Mouse (Mus musculus) v-Abl transformed pro-B cells (cell line): Measurements from ENCODE around the gene Ranbp17.

Source experiments
- in situ Hi-C, 2 experiments: fragments of 400-800 bp; cut with MboI; formaldehyde crosslinking; loops; one replicate each; pipeline ENCODE4 v1.15.1; 2025; ENCODE audit not compliant: unreplicated experiment in 2 of 2

The Ranbp17 gene

DNA sequence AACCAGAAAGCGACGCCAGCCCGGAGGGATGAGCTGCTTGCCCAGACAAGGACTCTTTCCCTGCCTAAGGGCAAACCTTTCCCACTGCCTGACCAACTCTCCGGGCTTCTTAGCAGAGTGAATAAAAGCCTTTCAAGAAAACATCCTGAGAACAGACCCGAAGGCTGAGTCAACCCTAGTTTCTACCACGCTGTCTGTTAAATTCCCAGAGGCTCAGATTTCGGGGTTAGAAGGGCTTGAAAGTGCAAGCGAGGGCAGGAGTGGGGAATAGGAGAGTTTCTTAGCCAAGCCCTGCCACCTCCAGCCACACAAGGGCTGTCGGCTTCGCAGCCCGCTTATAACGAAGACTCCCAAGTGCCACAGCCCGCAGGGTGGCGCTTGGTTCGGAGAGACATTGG is 314.4 kb downstream of the Ranbp17 start:
- in situ Hi-C loops: loop anchor here in 1 of 2 experiments (25.0 kb wide), 1 partner anchor 513 kb away; no protein-coding TSS in a partner anchor

GRCm38 (mm10) chr11:33198351-33199116 is 315.0 kb downstream of the Ranbp17 start:
- in situ Hi-C loops: loop anchor here in 1 of 2 experiments (25.0 kb wide), 1 partner anchor 514 kb away; no protein-coding TSS in a partner anchor

DNA sequence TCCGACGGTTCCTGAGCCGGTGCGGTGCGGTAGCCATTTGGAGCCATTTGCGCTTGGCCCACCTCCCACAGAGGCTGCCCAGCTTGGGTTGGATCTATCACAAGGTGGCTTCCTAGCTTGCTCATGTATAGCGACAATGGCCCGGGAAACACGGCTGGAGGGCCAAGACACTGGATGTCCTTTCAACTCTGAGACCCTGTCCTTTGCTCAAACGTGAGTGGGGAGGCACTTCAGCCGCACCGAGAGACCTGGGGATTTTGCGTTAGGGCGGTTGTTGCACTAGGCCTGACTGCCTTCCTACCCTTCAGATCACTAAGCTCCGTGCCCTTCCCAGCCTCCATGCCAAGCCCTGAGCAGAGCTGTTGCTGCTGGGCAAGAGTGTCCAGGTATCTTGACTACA is 315.9 kb downstream of the Ranbp17 start:
- in situ Hi-C loops: loop anchor here in 1 of 2 experiments (25.0 kb wide), 1 partner anchor 515 kb away; no protein-coding TSS in a partner anchor

DNA sequence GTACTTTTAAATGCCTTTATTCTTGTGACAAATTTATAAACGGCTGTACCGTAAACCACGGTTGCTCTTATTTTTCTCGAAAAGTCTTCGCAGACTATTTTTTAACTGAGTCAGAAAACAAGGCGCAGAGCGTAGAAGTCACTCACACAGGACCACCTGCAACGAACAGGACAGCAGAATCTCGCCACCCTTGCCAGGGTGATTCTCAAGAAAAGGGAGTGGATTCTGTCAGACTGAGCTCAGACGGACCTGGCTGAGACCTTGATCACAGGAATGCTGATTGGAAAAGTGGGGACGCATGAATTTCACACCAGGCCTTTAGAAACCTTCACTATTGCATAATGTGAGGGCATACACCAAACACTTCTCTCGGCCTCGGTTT is 316.4 kb downstream of the Ranbp17 start:
- in situ Hi-C loops: loop anchor here in 1 of 2 experiments (25.0 kb wide), 1 partner anchor 515 kb away; no protein-coding TSS in a partner anchor

GRCm38 (mm10) chr11:33196447-33197132 is 317.0 kb downstream of the Ranbp17 start:
- in situ Hi-C loops: loop anchor here in 1 of 2 experiments (25.0 kb wide), 1 partner anchor 516 kb away; no protein-coding TSS in a partner anchor

GRCm38 (mm10) chr11:33195531-33196446 is 317.8 kb downstream of the Ranbp17 start:
- in situ Hi-C loops: loop anchor here in 1 of 2 experiments (25.0 kb wide), 1 partner anchor 517 kb away; no protein-coding TSS in a partner anchor

- in situ Hi-C loops: loop anchor here in 1 of 2 experiments (25.0 kb wide), 1 partner anchor 517 kb away; no protein-coding TSS in a partner anchor
Observed at GRCm38 (mm10) chr11:33195061-33195460, 318.5 kb downstream of the Ranbp17 start.

DNA sequence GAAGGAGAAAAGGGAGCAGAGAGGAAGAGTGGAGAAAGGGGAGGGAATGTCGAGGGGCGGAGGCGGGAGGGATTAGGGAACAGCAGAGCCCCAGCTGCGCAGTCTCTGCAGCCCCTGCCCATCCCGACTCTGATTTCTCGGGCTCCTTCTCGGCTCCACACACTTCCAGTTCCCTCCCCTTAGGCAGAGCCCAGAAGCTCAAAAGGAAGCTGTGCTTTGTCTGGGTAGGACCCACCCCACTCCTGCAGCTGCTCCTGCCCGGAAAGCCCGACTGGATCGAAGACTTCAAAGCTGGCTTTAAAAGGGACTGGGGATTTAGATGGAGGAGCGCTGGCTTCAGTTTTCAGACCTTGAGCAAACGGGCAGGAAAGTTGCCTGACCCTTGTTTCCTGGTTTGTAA is 319.9 kb downstream of the Ranbp17 start:
- in situ Hi-C loops: loop anchor here in 1 of 2 experiments (25.0 kb wide), 1 partner anchor 519 kb away; no protein-coding TSS in a partner anchor

- in situ Hi-C loops: loop anchor here in 1 of 2 experiments (25.0 kb wide), 1 partner anchor 530 kb away; no protein-coding TSS in a partner anchor
Observed at GRCm38 (mm10) chr11:33181804-33182203, 331.7 kb downstream of the Ranbp17 start.

DNA sequence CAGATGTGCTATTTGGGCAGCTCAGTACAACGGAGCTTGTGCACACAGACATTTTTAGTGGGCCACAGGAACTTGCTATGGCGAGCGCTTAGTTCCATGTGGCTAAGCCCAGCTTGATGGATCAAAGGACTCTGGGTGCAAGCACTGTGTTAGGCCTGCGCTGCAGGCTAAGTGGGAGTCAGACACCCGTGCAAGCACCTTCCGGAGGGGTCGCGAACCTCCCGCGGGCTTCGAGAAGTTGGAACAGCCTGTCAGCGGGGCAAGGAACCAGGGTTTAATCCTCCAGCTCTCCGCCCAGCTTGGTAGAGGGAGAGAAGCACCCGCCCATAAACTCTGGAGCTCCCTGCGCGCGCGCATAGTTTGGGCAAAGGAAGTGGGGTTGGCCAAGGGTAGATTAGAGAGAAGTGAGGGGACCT is 332.8 kb downstream of the Ranbp17 start:
- in situ Hi-C loops: loop anchor here in 1 of 2 experiments (25.0 kb wide), 1 partner anchor 532 kb away; no protein-coding TSS in a partner anchor

- in situ Hi-C loops: loop anchor here in 1 of 2 experiments (5.0 to 25.0 kb wide), 4 partner anchors 432 to 1035 kb away; no protein-coding TSS in a partner anchor
Observed at GRCm38 (mm10) chr11:33179802-33180201, 333.7 kb downstream of the Ranbp17 start.

GRCm38 (mm10) chr11:33176525-33177245 is 336.9 kb downstream of the Ranbp17 start:
- in situ Hi-C loops: loop anchor here in 1 of 2 experiments (5.0 to 25.0 kb wide), 4 partner anchors 436 to 1038 kb away; no protein-coding TSS in a partner anchor

DNA sequence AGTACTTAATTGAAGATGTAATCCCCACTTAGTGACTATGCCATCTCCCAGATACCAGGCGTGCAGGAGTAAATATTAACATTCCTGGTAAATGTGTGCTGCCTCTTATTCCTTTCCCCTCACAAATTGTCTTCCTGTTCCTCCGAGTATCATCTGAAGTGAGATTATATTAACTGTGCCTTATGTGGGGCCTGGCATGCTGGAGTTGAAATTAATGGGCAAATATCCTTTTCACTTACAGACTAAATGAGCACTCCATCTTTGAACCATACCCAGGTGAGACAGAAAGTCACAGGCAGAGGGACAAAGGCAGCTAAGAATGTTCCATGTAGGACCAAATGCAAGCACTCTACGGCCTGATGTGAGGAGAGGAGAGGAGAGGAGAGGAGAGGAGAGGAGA is 337.8 kb downstream of the Ranbp17 start:
- in situ Hi-C loops: loop anchor here in 1 of 2 experiments (5.0 to 25.0 kb wide), 4 partner anchors 437 to 1039 kb away; no protein-coding TSS in a partner anchor

DNA sequence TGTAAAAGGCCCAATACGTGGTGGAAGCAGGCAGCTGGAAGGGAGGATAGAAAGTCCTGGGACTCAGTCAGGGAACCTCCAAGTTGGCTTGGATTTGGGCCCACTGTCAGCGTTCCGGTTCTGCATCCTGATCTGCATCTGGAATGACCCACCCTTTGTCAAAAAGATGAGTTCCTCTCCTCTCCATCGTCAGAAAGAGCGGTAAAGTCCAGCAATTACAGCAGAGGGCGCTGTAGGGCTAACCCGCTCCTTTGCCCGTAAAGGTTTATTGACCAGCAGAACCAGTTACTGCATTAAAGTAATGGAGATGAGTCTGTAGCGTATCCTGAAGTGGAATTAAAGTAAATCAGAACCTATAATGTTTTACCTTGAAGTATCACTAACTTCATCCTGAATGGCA is 343.1 kb downstream of the Ranbp17 start:
- in situ Hi-C loops: loop anchor here (10.0 to 25.0 kb wide), 6 partner anchors 533 to 1667 kb away; partner anchors contain the start of genes Bod1 (in 1 of the 2), Fbxw11 (in 1 of the 2) and Spdl1 (in 1 of the 2)

DNA sequence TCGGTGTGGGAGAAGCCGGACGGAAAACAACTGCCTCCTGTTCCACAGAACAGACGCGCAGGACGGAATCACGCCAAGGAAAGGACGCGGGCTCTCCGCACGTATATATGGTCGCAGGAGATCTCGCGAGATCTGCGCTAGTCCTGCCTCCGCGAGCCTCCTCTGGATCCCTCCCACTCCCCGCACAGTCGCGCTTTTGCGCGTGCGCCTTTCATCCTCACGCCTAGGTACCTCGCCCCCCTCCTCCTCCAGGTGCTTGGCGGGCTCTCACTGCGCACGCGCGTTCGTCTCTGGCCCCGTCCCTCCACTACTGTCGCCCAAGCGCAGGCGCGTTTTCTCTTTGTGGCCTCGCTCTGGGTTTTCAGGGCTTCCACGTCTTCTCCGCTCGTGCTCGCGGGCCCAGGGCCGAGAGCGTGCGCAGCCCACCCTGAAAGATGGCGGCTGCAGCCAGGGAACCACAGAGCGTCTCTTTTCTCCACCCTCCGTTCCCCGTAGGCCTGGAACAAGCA is 350.5 kb downstream of the Ranbp17 start, which contains the start of gene Npm1:
Gene Npm1, minus strand, starts transcription at position 209 of the 509 bp plus-strand sequence.
- in situ Hi-C loops: loop anchor here (5.0 to 25.0 kb wide), 7 partner anchors 526 to 1674 kb away; partner anchors contain the start of genes Il9r (in 2 of the 2), Snrnp25 (in 2 of the 2), Bod1 (in 1 of the 2) and Fbxw11 (in 1 of the 2)

- in situ Hi-C loops: loop anchor here (5.0 to 25.0 kb wide), 7 partner anchors 525 to 1675 kb away; partner anchors contain the start of genes Il9r (in 2 of the 2), Snrnp25 (in 2 of the 2), Bod1 (in 1 of the 2) and Fbxw11 (in 1 of the 2)
Observed at GRCm38 (mm10) chr11:33162211-33162997, 351.1 kb downstream of the Ranbp17 start.
